7 mouse cellular contexts compared by ENCODE assay signal in the genomic region with DNA sequence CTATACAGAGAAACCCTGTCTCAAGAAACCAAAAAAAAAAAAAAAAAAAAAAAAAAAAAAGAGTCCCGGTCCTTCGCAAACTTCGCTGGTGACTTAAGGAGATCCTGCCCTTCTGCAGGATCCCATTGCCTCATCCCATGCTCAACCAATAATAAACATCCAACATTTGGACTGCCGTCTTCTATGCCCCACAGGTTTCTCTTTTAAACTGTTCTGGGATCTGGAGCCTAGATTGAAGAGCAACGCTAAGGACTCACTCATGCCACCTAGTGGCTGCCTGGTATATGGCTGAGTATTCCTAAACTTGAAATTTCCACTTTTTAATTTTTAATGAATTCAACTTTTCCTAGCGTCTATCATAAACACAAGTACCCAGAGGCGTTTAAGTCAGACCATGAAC. TPM values are rescaled to one million over a fixed set of nuclear protein-coding genes. Genes with fewer than 3 reads are reported as not detected.
A peak's percentile ranks its signal among the peaks of the same experiment; 100 is the strongest.
DNase-seq lines count a peak whose midpoint lies in the region; ATAC-seq and TF ChIP-seq lines count a peak whose summit lies in the region.

No protein-coding gene starts in this region.

- TF ChIP-seq CTCF in liver, adult 2 months (IDR thresholded peaks at IDR 0.05; ENCODE audit: low read depth, low read length) = peak; percentile 38; the same call in 1 of the 2 replicates

- H3K27me3 ChIP-seq in forebrain, embryonic 16.5 days (replicated peaks; ENCODE audit: control insufficient read depth, insufficient read depth, low read length) = no peaks in the 10 kb centered on the region
- H3K27me3 ChIP-seq in liver, adult 2 months (ENCODE audit: control insufficient read depth, insufficient read depth, low read length) = no peaks in the 10 kb centered on the region
- H3K27me3 ChIP-seq in neural tube, embryonic 12.5 days (replicated peaks) = no peaks in the 10 kb centered on the region

- WGBS in forebrain, embryonic 16.5 days = 16% methylated on average over 7 of the region's 7 CpGs
- 5% methylated on average over 7 of the region's 7 CpGs for WGBS in liver, adult 2 months
- 18% methylated on average over 7 of the region's 7 CpGs for WGBS in neural tube, embryonic 12.5 days

- H3K4me3 ChIP-seq in forebrain, embryonic 16.5 days (replicated peaks; ENCODE audit: low read length) = no peak overlapping the region
- H3K4me3 ChIP-seq in liver, adult 2 months (ENCODE audit: insufficient read depth, low read depth, low read length) = no peak overlapping the region; the same call in 1 of the 2 replicates
- no peak overlapping the region for H3K4me3 ChIP-seq in neural tube, embryonic 12.5 days

- TF ChIP-seq POLR2A in liver, adult 2 months (IDR thresholded peaks at IDR 0.05; ENCODE audit: extremely low read depth, insufficient read depth, low read length) = no peak

- no peak overlapping the region for H3K9ac ChIP-seq in forebrain, embryonic 16.5 days (replicated peaks; ENCODE audit: low read depth, low read length)
- no peak overlapping the region for H3K9ac ChIP-seq in liver, adult 2 months (ENCODE audit: low read depth, low read length)
- H3K9ac ChIP-seq in neural tube, embryonic 12.5 days = no peak overlapping the region

- H3K4me1 ChIP-seq in forebrain, embryonic 16.5 days (replicated peaks; ENCODE audit: control insufficient read depth, insufficient read depth, low read length) = no peaks in the 10 kb centered on the region
- no peaks in the 10 kb centered on the region for H3K4me1 ChIP-seq in liver, adult 2 months (ENCODE audit: control insufficient read depth, insufficient read depth, low read length)
- H3K4me1 ChIP-seq in neural tube, embryonic 12.5 days = no peaks in the 10 kb centered on the region

- H3K9me3 ChIP-seq in forebrain, embryonic 16.5 days (ENCODE audit: control insufficient read depth, low read length) = peaks cover 3% of the 10 kb centered on the region; the same call in 1 of the 2 replicates
- H3K9me3 ChIP-seq in neural tube, embryonic 12.5 days = no peaks in the 10 kb centered on the region

- H3K79me2 ChIP-seq in liver, adult 2 months (ENCODE audit: control insufficient read depth, insufficient read depth, low read length) = no peaks in the 10 kb centered on the region

- peak; percentile 53 for ATAC-seq in CD4-positive, CD25-positive, alpha-beta regulatory T cell, adult 4 months
- ATAC-seq in forebrain, embryonic 16.5 days = peak; percentile 34; the same call in 1 of the 2 replicates
- ATAC-seq in inflammation-experienced regulatory T-cells, adult 6 months = peak; percentile 50
- ATAC-seq in neural tube, embryonic 12.5 days (ENCODE audit: low FRiP score, low read depth) = no peak

- DNase-seq in 416B (ENCODE audit: low read depth) = peak; percentile 82
- peak; percentile 52 for DNase-seq in c-Kit-positive CD71-positive TER-119-positive erythroid progenitor cells, embryonic 14.5 days (ENCODE audit: low spot score)
- peak; percentile 51 for DNase-seq in liver, adult 2 months (ENCODE audit: extremely low read depth, low read depth, low spot score)

- no peak overlapping the region for H3K27ac ChIP-seq in forebrain, embryonic 16.5 days (ENCODE audit: low read length)
- no peak overlapping the region for H3K27ac ChIP-seq in liver, adult 2 months (replicated peaks; ENCODE audit: insufficient read depth, low read depth, low read length)
- H3K27ac ChIP-seq in neural tube, embryonic 12.5 days = no peak overlapping the region

- H3K36me3 ChIP-seq in forebrain, embryonic 16.5 days (ENCODE audit: control insufficient read depth, insufficient read depth) = no peaks in the 10 kb centered on the region
- no peaks in the 10 kb centered on the region for H3K36me3 ChIP-seq in liver, adult 2 months (ENCODE audit: control insufficient read depth, insufficient read depth, low read length)
- no peaks in the 10 kb centered on the region for H3K36me3 ChIP-seq in neural tube, embryonic 12.5 days

- peak overlapping the region; percentile 22; the same call in 1 of the 2 replicates for H3K4me2 ChIP-seq in forebrain, embryonic 16.5 days (ENCODE audit: low read length)
- 0 out of 2 replicates have a peak overlapping the region, but pooled peaks have one; percentile 27 for H3K4me2 ChIP-seq in neural tube, embryonic 12.5 days (replicated peaks)

RNA-seq across cellular contexts. Expression of a gene that starts 23.1 kb away (rescaled TPM):
- polyA plus RNA-seq in CD4-positive, CD25-positive, alpha-beta regulatory T cell, adult 4 months (2017; shearing (Covaris generic)) = under 1 TPM in 1 of 2 experiments, not detected in 1; 0.51 TPM
- polyA plus RNA-seq in forebrain, embryonic 16.5 days (2015; fragmentation: Nextera tagmentation; extraction: Ambion mirVana) = 0.32 TPM in 1 of 2 replicates, not detected in the other
- under 1 TPM in 1 of 3 experiments, not detected in 2; 0.59 TPM for polyA plus RNA-seq in inflammation-experienced regulatory T-cells, adult 6 months (2017; shearing (Covaris generic))
- not detected in 2 replicates for total RNA-seq in liver, adult 2 months (2014; rRNA removed)
- not detected in 2 replicates for polyA plus RNA-seq in liver, adult 2 months (2012; rRNA removed)
- polyA plus RNA-seq in neural tube, embryonic 12.5 days (2016; fragmentation: Nextera tagmentation; extraction: Ambion mirVana) = 0.24 and 0.33 TPM in 2 replicates
